Mouse (Mus musculus) G1E-ER4 (cell line): ENCODE measurements around the gene Fbxw5. TPM values are rescaled to one million over a fixed set of nuclear protein-coding genes. Genes with fewer than 3 reads are reported as not detected.

Source experiments
- GATA1 ChIP-seq: IDR thresholded peaks from one replicate; pipeline ENCODE4 v1.8.0; 2012; ENCODE audit warnings: low read length, inconsistent platforms
- polyA plus RNA-seq: library from polyadenylated mRNA; stranded (reverse); fragments of >175 nt; gene quantifications from 2 replicates; pipeline ENCODE4 v1.2.3, GENCODE M21; 2012

The Fbxw5 gene
- 25.8 and 49.8 TPM in 2 replicates for polyA plus RNA-seq

GRCm38 (mm10) chr2:25500576-25501405 is at the start of gene Fbxw5:
Gene Fbxw5, plus strand, starts transcription at chr2:25500750.
- TF ChIP-seq GATA1, result no peak

GRCm38 (mm10) chr2:25450853-25451647 is 49.5 kb upstream of the Fbxw5 start:
- no peak for TF ChIP-seq GATA1

DNA sequence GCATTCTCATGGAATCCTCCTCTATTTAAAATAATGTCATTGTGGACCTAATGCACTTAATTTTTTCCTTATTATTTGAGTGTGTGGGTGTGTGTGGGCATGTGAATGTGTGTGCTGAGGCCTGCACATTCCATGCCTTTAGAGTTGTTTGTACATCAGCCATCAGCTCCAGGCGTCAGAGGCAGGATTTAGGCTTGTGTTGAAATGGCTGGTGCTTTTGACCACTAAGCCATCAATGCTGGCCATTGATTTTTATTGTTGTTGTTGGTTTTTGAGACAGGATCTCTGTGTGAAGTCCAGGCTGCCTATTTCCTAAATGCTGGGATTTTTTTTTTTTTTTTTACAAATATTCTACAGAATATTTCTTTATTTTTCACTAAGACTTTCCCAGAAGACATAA is 47.6 kb upstream of the Fbxw5 start:
- TF ChIP-seq GATA1, result no peak

GRCm38 (mm10) chr2:25456205-25456953 is 44.2 kb upstream of the Fbxw5 start, which contains the start of gene Clic3:
Gene Clic3, plus strand, starts transcription at chr2:25456838.
- no peak for TF ChIP-seq GATA1

DNA sequence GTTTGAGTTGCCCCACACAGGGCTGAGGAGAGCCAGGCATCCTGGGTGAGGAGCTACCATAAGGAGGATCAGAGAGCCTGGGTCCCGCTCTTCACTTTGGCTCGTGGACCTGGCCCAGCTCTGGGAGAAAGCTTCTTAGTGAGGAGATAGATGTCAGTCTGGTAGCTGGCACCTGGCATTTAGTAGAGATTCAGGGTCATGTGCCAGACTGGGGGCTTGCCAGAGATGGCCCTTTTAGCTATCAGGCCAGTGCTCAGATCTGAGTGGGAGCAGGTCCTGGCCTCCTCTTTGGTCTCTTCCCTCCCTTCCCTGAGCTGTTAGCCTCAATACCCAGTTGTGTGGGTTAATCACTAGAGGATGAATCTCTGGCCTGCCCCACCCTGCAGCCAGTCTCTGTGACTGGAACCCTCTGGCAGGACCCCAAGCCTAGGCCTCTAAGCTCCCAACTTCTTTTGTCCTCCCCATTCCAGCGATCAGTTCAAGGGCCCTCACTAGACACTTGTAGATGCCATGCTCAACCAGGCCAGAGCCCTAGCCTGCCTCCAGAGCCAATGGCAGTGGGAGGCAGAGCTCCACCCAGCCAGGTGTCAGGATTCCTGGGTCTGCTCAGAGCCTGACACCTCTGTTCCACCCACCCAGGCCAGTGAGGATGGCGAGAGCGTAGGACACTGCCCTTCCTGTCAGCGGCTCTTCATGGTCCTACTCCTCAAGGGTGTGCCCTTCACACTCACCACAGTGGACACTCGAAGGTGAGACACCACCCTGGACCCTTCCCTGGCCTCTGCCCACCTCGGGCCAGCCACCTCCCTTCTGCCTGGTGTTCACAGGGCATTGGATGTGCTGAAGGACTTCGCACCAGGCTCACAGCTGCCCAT is 43.3 kb upstream of the Fbxw5 start:
- TF ChIP-seq GATA1, result no peak

GRCm38 (mm10) chr2:25458911-25459310 is 41.6 kb upstream of the Fbxw5 start:
- TF ChIP-seq GATA1, result no peak

- no peak for TF ChIP-seq GATA1
Observed at GRCm38 (mm10) chr2:25460135-25460534, 40.4 kb upstream of the Fbxw5 start.

GRCm38 (mm10) chr2:25460551-25461309 is 39.8 kb upstream of the Fbxw5 start, which contains the start of gene Paxx:
Gene Paxx, minus strand, starts transcription at chr2:25461094.
- no peak for TF ChIP-seq GATA1

- no peak for TF ChIP-seq GATA1
Observed at GRCm38 (mm10) chr2:25461407-25461806, 39.1 kb upstream of the Fbxw5 start.

DNA sequence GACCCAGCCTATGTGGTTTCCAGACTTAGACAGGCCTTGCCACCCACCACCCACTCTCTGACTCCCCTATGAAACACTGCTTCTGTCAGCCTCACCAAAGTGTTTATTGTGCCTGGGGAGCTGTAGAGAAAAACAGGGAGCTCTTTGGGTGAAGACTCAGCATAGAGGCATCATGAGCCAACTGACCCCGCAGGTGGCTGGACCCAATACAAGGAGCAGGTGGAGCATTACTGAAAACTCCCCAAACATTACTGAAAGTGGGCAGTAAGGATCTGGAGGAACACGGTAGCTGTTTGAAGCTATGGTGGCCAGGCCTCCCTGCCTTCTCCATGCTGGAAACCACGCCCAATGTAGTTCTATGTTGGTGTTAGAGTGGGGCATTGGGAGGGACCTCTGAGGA is 36.9 kb upstream of the Fbxw5 start:
- TF ChIP-seq GATA1, result no peak

- no peak for TF ChIP-seq GATA1
Observed at GRCm38 (mm10) chr2:25465256-25465655, 35.3 kb upstream of the Fbxw5 start.

- TF ChIP-seq GATA1, result no peak
Observed at GRCm38 (mm10) chr2:25465816-25466635, 34.5 kb upstream of the Fbxw5 start.

GRCm38 (mm10) chr2:25467606-25468303 is 32.8 kb upstream of the Fbxw5 start:
- TF ChIP-seq GATA1, result no peak
